Mouse (Mus musculus) cortical plate, adult 2 months (tissue): ENCODE results near the gene Otud1. TPM values are rescaled to one million over a fixed set of nuclear protein-coding genes. Genes with fewer than 3 reads are reported as not detected.

ENCODE experiments used
- H3K27ac ChIP-seq: fragments of 200-500 bp; 2 replicates; pipeline ENCODE4 v1.5.1; 2012; ENCODE audit warnings: low read length, control low read depth, inconsistent platforms; ENCODE audit not compliant: insufficient read depth
- H3K4me1 ChIP-seq: fragments of 200-500 bp; 2 replicates; pipeline ENCODE4 v1.6.1; 2011; ENCODE audit warnings: low read length; ENCODE audit not compliant: control insufficient read depth, insufficient read depth
- H3K4me3 ChIP-seq: fragments of 200-500 bp; 2 replicates; pipeline ENCODE4 v1.5.1; 2011; ENCODE audit warnings: mild to moderate bottlenecking, low read length, control low read depth; ENCODE audit not compliant: insufficient read depth
- CTCF ChIP-seq: fragments of 200-500 bp; IDR thresholded peaks from 2 replicates; pipeline ENCODE4 v1.5.1; 2011; ENCODE audit warnings: mild to moderate bottlenecking, control low read depth, low read length; ENCODE audit not compliant: insufficient read depth; ENCODE audit errors: extremely low read depth
- POLR2A ChIP-seq: fragments of 200-500 bp; IDR thresholded peaks from 2 replicates; pipeline ENCODE4 v1.6.1; 2011; ENCODE audit warnings: mild to moderate bottlenecking, low read length, control low read depth; ENCODE audit not compliant: insufficient read depth; ENCODE audit errors: extremely low read depth
- polyA plus RNA-seq: library from polyadenylated mRNA; depleted of rRNA; stranded (reverse); fragments of >200 nt; gene quantifications from 2 replicates; pipeline ENCODE4 v1.2.3, GENCODE M21; 2012; rRNA removed

The Otud1 gene
- polyA plus RNA-seq, result 10.3 and 12.5 TPM in 2 replicates

DNA sequence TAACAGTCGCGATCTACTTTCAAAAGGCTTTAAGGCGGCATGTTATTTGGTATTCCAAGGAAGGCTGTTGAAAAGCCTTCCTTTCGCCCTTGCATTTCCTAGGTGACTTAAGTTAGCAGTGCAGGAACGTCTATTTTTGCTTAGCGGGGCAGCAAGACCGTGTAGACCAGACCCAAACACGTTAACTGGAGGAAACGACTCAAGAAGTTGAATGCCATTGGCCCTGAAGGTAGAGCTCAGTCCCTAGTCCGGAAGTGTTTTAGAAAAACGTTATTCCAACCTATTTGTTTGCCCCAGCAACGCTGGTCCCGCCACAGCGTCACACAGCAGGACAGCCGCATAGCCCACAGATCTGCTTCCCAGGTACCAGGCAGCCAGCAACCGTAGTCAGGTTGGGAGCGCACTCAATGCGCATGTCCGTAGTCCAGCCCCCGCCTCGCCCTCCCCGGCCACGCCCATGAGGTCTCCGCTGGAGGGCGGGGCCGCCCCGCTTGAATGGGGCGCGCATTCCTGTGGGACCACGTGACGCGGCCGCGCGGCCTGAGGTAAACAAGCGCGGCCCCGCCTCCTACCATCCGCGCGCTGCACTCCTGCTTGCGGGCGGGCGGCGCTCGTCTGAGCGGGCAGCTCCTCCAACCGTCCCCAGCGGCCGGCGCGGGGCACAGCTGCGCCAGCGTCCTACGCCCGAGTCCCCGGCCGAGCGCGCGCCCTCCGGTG lies at the start of gene Otud1:
Gene Otud1 (plus strand): TSS at position 595 of the 717 bp plus-strand sequence.
- Histone ChIP-seq H3K4me1 (no peaks in the 10 kb centered on the region), H3K27ac (peak within 1 kb of the TSS; percentile 99), H3K4me3 (peak within 1 kb of the TSS; percentile 61)
- no peak for TF ChIP-seq CTCF
- peak; percentile 89 for TF ChIP-seq POLR2A

DNA sequence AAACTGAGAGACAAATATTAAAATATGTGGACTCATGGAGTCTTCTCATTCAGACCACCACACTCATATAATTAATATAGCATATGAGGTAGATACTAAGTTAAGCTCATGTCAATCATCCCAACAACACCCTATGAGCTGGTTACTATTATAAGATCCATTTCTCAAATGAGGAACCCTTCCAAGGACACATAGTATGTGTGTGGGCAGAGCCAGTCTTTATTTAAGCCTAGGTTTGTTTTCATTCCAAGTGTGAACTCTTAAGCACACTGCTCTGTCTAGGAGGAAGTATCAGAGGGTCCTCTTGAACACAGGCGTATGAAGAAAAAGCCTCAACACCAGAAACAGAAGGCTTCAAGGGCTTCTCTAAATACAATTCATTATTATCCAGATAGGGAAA lies 49.7 kb upstream of the Otud1 start:
- H3K27ac ChIP-seq, result peak overlapping the region; percentile 56; the same call in 1 of the 2 replicates
- no peak overlapping the region for H3K4me3 ChIP-seq
- no peaks in the 10 kb centered on the region for H3K4me1 ChIP-seq
- no peak for TF ChIP-seq POLR2A
- no peak for TF ChIP-seq CTCF

DNA sequence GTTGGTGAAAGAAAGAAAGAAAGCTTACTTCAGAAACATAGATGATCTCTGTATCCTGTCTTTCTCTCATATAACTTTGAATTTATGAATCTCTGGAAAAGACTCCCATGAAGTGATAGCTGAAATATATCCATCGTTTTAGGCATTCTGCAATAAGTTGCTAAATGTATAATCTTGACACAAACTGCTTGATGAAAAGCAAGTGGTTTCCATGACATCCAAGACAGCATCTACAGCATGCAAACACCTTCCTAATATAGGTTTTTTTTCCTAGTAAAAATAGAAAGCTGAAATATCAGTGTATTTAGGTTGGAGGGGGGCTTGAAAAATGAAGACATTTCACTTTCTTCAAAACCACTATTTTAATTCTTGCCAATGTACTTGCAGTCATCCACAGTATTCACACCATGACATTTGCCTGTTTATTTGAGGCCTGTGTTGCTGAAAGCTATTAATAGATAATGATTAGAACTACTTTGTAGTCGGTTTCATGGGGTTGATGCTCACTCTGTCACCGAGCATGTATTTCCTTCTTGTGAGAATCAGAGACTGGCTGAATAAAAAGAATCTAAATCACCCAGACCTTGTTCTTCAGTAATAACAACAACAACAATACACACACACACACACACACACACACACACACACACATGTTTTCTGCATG lies 49.0 kb upstream of the Otud1 start:
- no peaks in the 10 kb centered on the region for H3K4me1 ChIP-seq
- peak overlapping the region; percentile 56; the same call in 1 of the 2 replicates for H3K27ac ChIP-seq
- H3K4me3 ChIP-seq, result no peak overlapping the region
- TF ChIP-seq POLR2A (no peak), CTCF (no peak)

DNA sequence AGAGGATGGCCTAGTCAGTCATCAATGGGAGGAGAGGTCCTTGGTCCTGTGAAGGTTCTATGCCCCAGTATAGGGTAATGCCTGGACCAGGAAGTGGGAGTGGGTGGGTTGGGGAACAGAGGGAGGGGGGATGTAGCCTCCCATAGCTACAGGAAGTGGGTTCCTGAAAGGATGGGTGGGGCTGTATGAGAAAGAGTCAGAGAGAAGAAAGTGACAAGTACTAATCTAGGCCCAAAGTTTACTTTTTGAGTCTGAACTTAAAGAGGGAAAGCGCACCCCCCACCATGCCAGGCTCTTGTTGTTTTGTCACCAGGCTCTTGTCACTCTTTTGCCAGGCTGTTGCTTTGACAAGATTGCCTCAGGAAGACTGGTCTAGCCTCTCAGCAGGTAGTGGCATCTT lies 35.5 kb upstream of the Otud1 start:
- Histone ChIP-seq H3K4me3 (no peak overlapping the region), H3K27ac (no peak overlapping the region), H3K4me1 (no peaks in the 10 kb centered on the region)
- TF ChIP-seq CTCF (no peak), POLR2A (no peak)

DNA sequence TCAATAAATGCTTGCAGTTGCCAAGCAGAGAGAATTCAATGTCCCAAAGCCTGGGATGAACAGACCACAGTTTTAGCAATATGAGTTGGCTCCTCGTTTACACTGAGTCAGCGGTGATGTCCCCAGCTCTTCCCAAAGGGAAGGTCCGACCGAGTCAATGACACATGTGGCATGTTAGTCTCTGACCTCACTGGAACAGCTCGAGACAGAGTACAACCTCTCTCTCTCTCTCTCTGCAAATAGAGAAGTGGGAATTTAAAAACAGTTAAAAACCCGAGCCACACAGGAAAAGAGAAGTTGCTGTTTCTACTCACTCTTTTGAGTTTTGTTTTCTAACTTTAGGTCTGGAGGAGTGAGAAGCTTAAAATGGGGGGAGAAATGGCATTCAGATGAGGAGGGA lies 30.5 kb upstream of the Otud1 start:
- Histone ChIP-seq H3K4me1 (no peaks in the 10 kb centered on the region), H3K4me3 (no peak overlapping the region), H3K27ac (no peak overlapping the region)
- no peak for TF ChIP-seq CTCF
- TF ChIP-seq POLR2A, result no peak

DNA sequence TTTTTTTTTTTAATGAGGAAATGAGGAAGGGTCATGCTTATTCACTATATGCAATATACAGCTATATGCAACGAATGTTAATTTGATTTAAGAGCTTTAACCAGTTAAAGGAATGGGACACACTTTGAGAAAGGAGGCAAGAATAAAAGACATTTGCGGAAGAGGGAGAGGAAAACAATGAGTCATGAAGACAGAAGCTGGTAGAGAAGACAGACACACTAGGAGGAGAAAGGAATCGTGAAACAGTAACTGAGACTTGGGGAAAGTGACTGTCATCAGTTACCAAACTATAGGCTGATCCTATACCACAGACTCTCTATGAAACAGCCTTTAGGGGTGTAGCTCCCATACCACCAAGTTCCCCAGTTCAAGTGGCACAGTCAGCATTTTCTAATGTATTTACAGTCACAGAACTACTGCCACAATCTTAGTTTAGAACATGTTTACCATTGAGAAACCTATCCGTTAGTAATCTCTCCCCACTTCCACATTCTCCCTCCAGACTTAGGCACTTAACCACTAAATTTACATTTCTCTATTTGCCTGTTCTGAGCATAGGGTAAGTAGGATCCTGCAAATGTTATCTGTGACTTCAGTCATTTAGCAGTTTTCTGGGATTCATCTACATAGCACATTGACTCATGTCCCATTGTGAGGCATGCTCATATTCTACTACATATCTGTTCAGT lies 29.5 kb upstream of the Otud1 start:
- Histone ChIP-seq H3K4me1 (no peaks in the 10 kb centered on the region), H3K27ac (no peak overlapping the region), H3K4me3 (no peak overlapping the region)
- TF ChIP-seq CTCF, result no peak
- no peak for TF ChIP-seq POLR2A

DNA sequence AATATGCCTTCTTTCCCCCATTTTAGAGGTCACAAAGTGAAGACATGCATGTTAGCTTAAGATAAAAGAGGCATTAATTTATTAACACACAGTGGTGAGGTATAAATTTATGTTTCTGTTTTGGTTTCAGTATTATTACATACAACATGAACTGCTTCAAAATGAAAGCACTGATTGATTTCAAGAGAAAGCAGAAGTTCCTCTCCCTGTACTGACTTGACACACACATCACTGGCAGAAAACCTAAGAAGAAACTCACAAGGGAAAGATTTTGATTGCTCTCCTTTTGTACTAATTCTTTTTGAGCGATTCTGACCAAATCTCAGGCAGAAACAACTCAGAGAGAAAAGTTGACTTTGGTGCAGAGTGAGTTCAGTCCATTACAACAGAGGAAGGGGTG lies 27.0 kb upstream of the Otud1 start:
- no peak for TF ChIP-seq CTCF
- TF ChIP-seq POLR2A, result no peak
- no peaks in the 10 kb centered on the region for H3K4me1 ChIP-seq
- no peak overlapping the region for H3K4me3 ChIP-seq
- H3K27ac ChIP-seq, result no peak overlapping the region

DNA sequence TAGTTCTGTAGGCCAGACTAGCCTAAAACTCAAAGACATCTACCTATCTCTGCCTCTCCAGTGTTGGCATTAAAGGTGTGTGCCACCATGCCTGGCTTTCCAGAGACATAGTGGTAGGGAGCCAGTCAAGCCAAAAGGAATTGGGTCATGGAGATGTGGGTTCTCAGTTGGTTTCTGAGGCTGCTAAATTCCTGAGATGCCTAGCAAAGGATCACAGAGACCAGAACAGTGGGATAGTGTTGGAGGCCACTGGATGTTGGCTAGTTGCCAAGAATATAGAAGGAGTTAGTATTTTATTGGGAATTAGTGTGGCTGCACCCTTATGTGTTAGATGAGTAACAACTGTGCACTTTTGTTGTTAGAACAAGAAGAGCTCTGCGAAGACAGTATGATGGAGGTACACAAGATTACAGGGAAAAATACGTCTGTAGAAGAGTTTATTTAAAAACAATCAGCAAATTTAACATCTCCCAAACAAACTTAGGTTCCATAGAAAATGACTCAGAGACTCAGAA lies 24.1 kb upstream of the Otud1 start:
- TF ChIP-seq POLR2A, result no peak
- TF ChIP-seq CTCF, result no peak
- no peaks in the 10 kb centered on the region for H3K4me1 ChIP-seq

DNA sequence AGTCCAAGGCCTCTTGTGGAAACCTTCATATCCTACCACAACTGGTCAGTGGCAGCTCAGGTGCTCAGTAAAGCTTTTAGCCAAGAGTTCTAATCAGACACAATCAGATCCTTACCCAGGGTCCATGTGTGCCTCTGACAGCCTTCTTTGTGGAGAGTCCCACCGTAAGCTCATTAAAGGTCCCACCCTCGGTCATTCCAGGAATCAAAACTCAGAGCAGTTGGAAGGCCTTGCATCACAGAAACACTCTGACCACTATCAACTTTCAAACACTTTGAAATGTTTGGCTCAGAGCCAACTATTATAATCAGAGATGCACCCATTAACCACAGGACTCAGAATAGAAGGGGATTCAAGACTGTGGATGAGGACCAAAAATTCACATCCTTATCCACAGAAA lies 12.4 kb upstream of the Otud1 start:
- Histone ChIP-seq H3K4me3 (no peak overlapping the region), H3K4me1 (peaks cover 2% of the 10 kb centered on the region), H3K27ac (no peak overlapping the region)
- TF ChIP-seq POLR2A (no peak), CTCF (no peak)

More for the DNA sequence above, 24.1 kb upstream of the Otud1 start:
- Histone ChIP-seq H3K27ac (no peak overlapping the region), H3K4me3 (no peak overlapping the region)

DNA sequence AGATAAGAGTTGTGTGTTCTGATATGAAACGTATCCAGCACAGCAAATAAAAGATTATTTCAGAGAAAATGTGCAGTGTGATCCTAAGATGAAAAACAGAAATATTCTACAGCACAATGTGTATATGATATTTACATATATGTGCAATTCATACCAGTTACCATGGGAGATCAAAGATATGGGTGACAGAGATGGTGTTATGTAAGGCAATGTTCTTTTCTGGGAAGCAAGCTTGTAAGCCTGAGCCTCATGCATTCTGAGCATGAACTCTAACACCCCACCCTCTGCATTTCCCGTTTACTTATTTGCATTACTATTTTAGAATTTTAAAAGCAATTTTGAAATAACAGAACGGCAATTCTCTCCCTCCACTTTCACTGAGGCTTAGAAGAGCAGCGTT lies 11.4 kb upstream of the Otud1 start:
- no peak for TF ChIP-seq CTCF
- no peak for TF ChIP-seq POLR2A
- H3K4me3 ChIP-seq, result no peak overlapping the region
- no peak overlapping the region for H3K27ac ChIP-seq
- peaks cover 2% of the 10 kb centered on the region for H3K4me1 ChIP-seq
